Mouse (Mus musculus): ENCODE results near the gene Xpo6. TPM values are rescaled to one million over a fixed set of nuclear protein-coding genes. Genes with fewer than 3 reads are reported as not detected.

The Xpo6 gene
- polyA plus RNA-seq, 1 experiment from 2014 or later, result 51.9 TPM

GRCm38 (mm10) chr7:126094738-126095137 is 105.6 kb downstream of the Xpo6 start:
- Histone ChIP-seq H3K9ac (replicated peaks; ENCODE audit: low read depth, low read length) (no peak overlapping the region), H3K4me2 (ENCODE audit: low read length) (no peak overlapping the region), H3K27me3 (replicated peaks; ENCODE audit: control insufficient read depth, insufficient read depth, low read length) (no peaks in the 10 kb centered on the region), H3K27ac (ENCODE audit: low read length) (no peak overlapping the region), H3K9me3 (ENCODE audit: control insufficient read depth, low read length) (no peaks in the 10 kb centered on the region), H3K4me3 (replicated peaks; ENCODE audit: low read length) (no peak overlapping the region), H3K4me1 (replicated peaks; ENCODE audit: control insufficient read depth, insufficient read depth, low read length) (no peaks in the 10 kb centered on the region), H3K36me3 (ENCODE audit: control insufficient read depth, insufficient read depth) (peaks cover 2% of the 10 kb centered on the region; the same call in 1 of the 2 replicates)
- no peak for ATAC-seq
- WGBS, result 84% methylated on average over 5 of the region's 5 CpGs

GRCm38 (mm10) chr7:126093162-126093561 is 107.1 kb downstream of the Xpo6 start:
- H3K4me3 ChIP-seq (replicated peaks; ENCODE audit: low read length), result no peak overlapping the region
- no peak for ATAC-seq
- WGBS, result 41% methylated on average over 3 of the region's 3 CpGs
- no peaks in the 10 kb centered on the region for H3K27me3 ChIP-seq (replicated peaks; ENCODE audit: control insufficient read depth, insufficient read depth, low read length)
- H3K4me1 ChIP-seq (replicated peaks; ENCODE audit: control insufficient read depth, insufficient read depth, low read length), result no peaks in the 10 kb centered on the region
- no peak overlapping the region for H3K27ac ChIP-seq (ENCODE audit: low read length)
- no peaks in the 10 kb centered on the region for H3K9me3 ChIP-seq (ENCODE audit: control insufficient read depth, low read length)
- no peak overlapping the region for H3K4me2 ChIP-seq (ENCODE audit: low read length)
- no peaks in the 10 kb centered on the region; the same call in 1 of the 2 replicates for H3K36me3 ChIP-seq (ENCODE audit: control insufficient read depth, insufficient read depth)
- no peak overlapping the region for H3K9ac ChIP-seq (replicated peaks; ENCODE audit: low read depth, low read length)

- no peak for ATAC-seq
Measured at GRCm38 (mm10) chr7:126089782-126090181, 110.5 kb downstream of the Xpo6 start.

GRCm38 (mm10) chr7:126088155-126088554 is 112.1 kb downstream of the Xpo6 start:
- no peak overlapping the region for H3K27ac ChIP-seq (ENCODE audit: low read length)
- H3K9ac ChIP-seq (replicated peaks; ENCODE audit: low read depth, low read length), result no peak overlapping the region
- H3K4me2 ChIP-seq (ENCODE audit: low read length), result no peak overlapping the region
- ATAC-seq, result no peak
- H3K4me3 ChIP-seq (replicated peaks; ENCODE audit: low read length), result no peak overlapping the region
- 15% methylated on average over 5 of the region's 6 CpGs for WGBS
- peaks cover 31% of the 10 kb centered on the region for H3K4me1 ChIP-seq (replicated peaks; ENCODE audit: control insufficient read depth, insufficient read depth, low read length)
- H3K9me3 ChIP-seq (ENCODE audit: control insufficient read depth, low read length), result no peaks in the 10 kb centered on the region
- H3K27me3 ChIP-seq (replicated peaks; ENCODE audit: control insufficient read depth, insufficient read depth, low read length), result peaks cover 8% of the 10 kb centered on the region
- H3K36me3 ChIP-seq (ENCODE audit: control insufficient read depth, insufficient read depth), result no peaks in the 10 kb centered on the region

More at GRCm38 (mm10) chr7:126089782-126090181, 110.5 kb downstream of the Xpo6 start:
- Histone ChIP-seq H3K4me3 (replicated peaks; ENCODE audit: low read length) (no peak overlapping the region), H3K36me3 (ENCODE audit: control insufficient read depth, insufficient read depth) (no peaks in the 10 kb centered on the region), H3K27ac (ENCODE audit: low read length) (no peak overlapping the region), H3K4me2 (ENCODE audit: low read length) (no peak overlapping the region), H3K27me3 (replicated peaks; ENCODE audit: control insufficient read depth, insufficient read depth, low read length) (peaks cover 2% of the 10 kb centered on the region), H3K9me3 (ENCODE audit: control insufficient read depth, low read length) (no peaks in the 10 kb centered on the region), H3K4me1 (replicated peaks; ENCODE audit: control insufficient read depth, insufficient read depth, low read length) (peaks cover 24% of the 10 kb centered on the region), H3K9ac (replicated peaks; ENCODE audit: low read depth, low read length) (no peak overlapping the region)
- WGBS, result 13% methylated on average over 6 of the region's 6 CpGs

- Histone ChIP-seq H3K9ac (replicated peaks; ENCODE audit: low read depth, low read length) (no peak overlapping the region), H3K36me3 (ENCODE audit: control insufficient read depth, insufficient read depth) (no peaks in the 10 kb centered on the region), H3K9me3 (ENCODE audit: control insufficient read depth, low read length) (no peaks in the 10 kb centered on the region), H3K27ac (ENCODE audit: low read length) (no peak overlapping the region), H3K27me3 (replicated peaks; ENCODE audit: control insufficient read depth, insufficient read depth, low read length) (peaks cover 11% of the 10 kb centered on the region), H3K4me1 (replicated peaks; ENCODE audit: control insufficient read depth, insufficient read depth, low read length) (peaks cover 32% of the 10 kb centered on the region), H3K4me2 (ENCODE audit: low read length) (no peak overlapping the region), H3K4me3 (replicated peaks; ENCODE audit: low read length) (no peak overlapping the region)
- 55% methylated on average over 10 of the region's 10 CpGs for WGBS
- no peak for ATAC-seq
Measured at GRCm38 (mm10) chr7:126087602-126088001, 112.7 kb downstream of the Xpo6 start.

- H3K27me3 ChIP-seq (replicated peaks; ENCODE audit: control insufficient read depth, insufficient read depth, low read length), result peaks cover 17% of the 10 kb centered on the region
- no peak overlapping the region for H3K9ac ChIP-seq (replicated peaks; ENCODE audit: low read depth, low read length)
- H3K36me3 ChIP-seq (ENCODE audit: control insufficient read depth, insufficient read depth), result no peaks in the 10 kb centered on the region
- H3K4me1 ChIP-seq (replicated peaks; ENCODE audit: control insufficient read depth, insufficient read depth, low read length), result peaks cover 41% of the 10 kb centered on the region
- H3K4me2 ChIP-seq (ENCODE audit: low read length), result no peak overlapping the region
- ATAC-seq, result peak; percentile 62
- 2% methylated on average over 6 of the region's 6 CpGs for WGBS
- no peak overlapping the region for H3K27ac ChIP-seq (ENCODE audit: low read length)
- H3K9me3 ChIP-seq (ENCODE audit: control insufficient read depth, low read length), result no peaks in the 10 kb centered on the region
- H3K4me3 ChIP-seq (replicated peaks; ENCODE audit: low read length), result no peak overlapping the region
Measured at GRCm38 (mm10) chr7:126086321-126086741, 114.0 kb downstream of the Xpo6 start.

- Histone ChIP-seq H3K9me3 (ENCODE audit: control insufficient read depth, low read length) (no peaks in the 10 kb centered on the region), H3K9ac (replicated peaks; ENCODE audit: low read depth, low read length) (no peak overlapping the region), H3K4me1 (replicated peaks; ENCODE audit: control insufficient read depth, insufficient read depth, low read length) (peaks cover 41% of the 10 kb centered on the region), H3K27ac (ENCODE audit: low read length) (no peak overlapping the region), H3K36me3 (ENCODE audit: control insufficient read depth, insufficient read depth) (no peaks in the 10 kb centered on the region), H3K4me2 (ENCODE audit: low read length) (no peak overlapping the region), H3K27me3 (replicated peaks; ENCODE audit: control insufficient read depth, insufficient read depth, low read length) (peaks cover 25% of the 10 kb centered on the region), H3K4me3 (replicated peaks; ENCODE audit: low read length) (no peak overlapping the region)
- WGBS, result 91% methylated on average over 9 of the region's 9 CpGs
- ATAC-seq, result no peak
Measured at GRCm38 (mm10) chr7:126085154-126085553, 115.1 kb downstream of the Xpo6 start.

GRCm38 (mm10) chr7:126083980-126084348 is 116.3 kb downstream of the Xpo6 start:
- ATAC-seq, result no peak
- no peak overlapping the region for H3K9ac ChIP-seq (replicated peaks; ENCODE audit: low read depth, low read length)
- peaks cover 28% of the 10 kb centered on the region for H3K27me3 ChIP-seq (replicated peaks; ENCODE audit: control insufficient read depth, insufficient read depth, low read length)
- no peak overlapping the region for H3K4me2 ChIP-seq (ENCODE audit: low read length)
- no peaks in the 10 kb centered on the region for H3K36me3 ChIP-seq (ENCODE audit: control insufficient read depth, insufficient read depth)
- WGBS, result 27% methylated on average over 4 of the region's 4 CpGs
- H3K9me3 ChIP-seq (ENCODE audit: control insufficient read depth, low read length), result no peaks in the 10 kb centered on the region
- H3K27ac ChIP-seq (ENCODE audit: low read length), result no peak overlapping the region
- peaks cover 41% of the 10 kb centered on the region for H3K4me1 ChIP-seq (replicated peaks; ENCODE audit: control insufficient read depth, insufficient read depth, low read length)
- no peak overlapping the region for H3K4me3 ChIP-seq (replicated peaks; ENCODE audit: low read length)

- WGBS, result 12% methylated on average over 9 of the region's 9 CpGs
- no peak overlapping the region for H3K4me3 ChIP-seq (replicated peaks; ENCODE audit: low read length)
- H3K36me3 ChIP-seq (ENCODE audit: control insufficient read depth, insufficient read depth), result no peaks in the 10 kb centered on the region
- no peak overlapping the region for H3K9ac ChIP-seq (replicated peaks; ENCODE audit: low read depth, low read length)
- no peak overlapping the region for H3K27ac ChIP-seq (ENCODE audit: low read length)
- peaks cover 41% of the 10 kb centered on the region for H3K4me1 ChIP-seq (replicated peaks; ENCODE audit: control insufficient read depth, insufficient read depth, low read length)
- H3K27me3 ChIP-seq (replicated peaks; ENCODE audit: control insufficient read depth, insufficient read depth, low read length), result peaks cover 28% of the 10 kb centered on the region
- H3K4me2 ChIP-seq (ENCODE audit: low read length), result no peak overlapping the region
- ATAC-seq, result no peak
- H3K9me3 ChIP-seq (ENCODE audit: control insufficient read depth, low read length), result no peaks in the 10 kb centered on the region
Measured at GRCm38 (mm10) chr7:126083341-126083979, 116.8 kb downstream of the Xpo6 start.
